Mouse (Mus musculus): ENCODE measurements around the gene Fibin.

Gene Fibin

DNA sequence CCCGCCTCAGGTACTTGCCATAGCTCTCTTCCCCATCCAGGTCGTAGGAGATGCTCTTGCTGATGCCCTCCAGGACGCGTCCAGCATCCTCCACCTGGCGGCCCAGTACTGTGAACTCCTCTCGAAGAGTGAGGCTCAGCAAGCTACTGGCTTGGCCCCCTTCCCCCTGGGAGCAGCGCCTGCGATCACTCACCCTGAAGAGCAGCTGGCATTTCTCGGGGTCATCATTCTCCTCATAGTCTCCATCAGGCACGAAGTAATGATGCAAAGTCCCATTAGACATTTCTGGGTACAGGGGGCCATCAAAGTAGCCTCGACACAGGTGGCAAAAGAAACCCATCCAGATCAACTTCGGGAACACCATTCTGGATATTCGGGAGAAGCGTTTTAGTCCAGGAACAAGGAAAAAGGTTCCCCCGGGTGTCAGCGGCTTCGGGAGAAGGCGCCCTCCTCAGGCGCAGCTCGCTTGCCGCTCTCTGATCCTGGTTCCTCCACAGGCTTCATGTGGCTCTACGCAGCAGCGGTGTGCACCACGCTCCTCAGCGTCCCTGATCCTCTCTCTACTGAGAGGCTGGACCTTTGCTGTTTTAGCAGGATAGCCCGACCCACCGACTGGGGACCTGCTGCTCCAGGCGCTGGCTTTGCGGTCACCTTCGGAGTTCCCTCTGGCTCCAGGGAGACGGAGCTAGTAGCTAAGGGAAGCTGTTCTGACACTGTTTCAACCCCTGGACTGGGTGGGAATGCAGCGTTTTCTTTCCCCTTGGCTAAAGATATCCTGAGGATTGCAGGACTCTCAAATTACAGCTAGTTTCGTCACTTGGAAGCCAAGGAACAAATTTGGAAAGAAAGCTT lies at the start of gene Fibin:
Gene Fibin (minus strand): TSS at position 752 of the 852 bp plus-strand sequence.
- DNase-seq = peak; percentile 61 to 79

DNA sequence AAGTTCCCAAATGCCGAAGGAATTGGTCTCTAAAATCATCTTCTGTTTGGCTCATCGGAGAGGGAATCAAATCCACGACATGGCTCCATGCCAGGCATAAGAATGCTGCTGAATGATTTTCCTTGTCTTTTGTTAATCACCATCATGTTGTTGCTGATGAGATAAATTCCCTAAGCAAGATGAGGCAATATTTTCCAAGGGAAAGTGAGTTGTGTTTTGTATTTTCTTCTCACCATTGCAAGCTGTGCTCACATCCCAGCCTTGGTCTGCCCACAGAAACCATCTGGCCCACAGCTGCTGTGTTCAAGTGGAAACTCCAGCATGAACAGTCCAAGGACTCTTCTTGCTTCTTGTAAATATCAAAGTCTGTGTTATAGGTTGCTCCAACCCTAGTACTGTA lies 48.4 kb upstream of the Fibin start:
- DNase-seq = no peak

DNA sequence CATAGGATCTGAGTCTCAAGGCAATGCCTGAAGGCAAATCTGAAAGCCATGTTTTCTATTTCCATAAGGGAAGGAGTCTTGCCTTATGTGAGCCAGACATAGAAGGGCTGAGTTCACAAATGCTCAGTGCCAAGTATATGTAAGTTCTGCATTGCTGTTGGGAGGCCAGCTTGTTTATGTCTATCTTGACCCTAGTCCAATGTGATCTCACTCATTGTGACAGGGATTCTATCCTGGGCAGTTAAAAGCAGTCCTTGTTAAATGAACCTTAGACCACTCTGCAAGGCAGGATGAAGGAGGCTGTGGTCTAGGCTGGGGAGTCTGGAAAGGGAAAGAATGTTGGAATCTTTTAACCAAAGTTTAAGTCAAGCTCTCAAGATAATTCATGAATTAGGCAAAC lies 45.8 kb upstream of the Fibin start:
- DNase-seq = no peak

DNA sequence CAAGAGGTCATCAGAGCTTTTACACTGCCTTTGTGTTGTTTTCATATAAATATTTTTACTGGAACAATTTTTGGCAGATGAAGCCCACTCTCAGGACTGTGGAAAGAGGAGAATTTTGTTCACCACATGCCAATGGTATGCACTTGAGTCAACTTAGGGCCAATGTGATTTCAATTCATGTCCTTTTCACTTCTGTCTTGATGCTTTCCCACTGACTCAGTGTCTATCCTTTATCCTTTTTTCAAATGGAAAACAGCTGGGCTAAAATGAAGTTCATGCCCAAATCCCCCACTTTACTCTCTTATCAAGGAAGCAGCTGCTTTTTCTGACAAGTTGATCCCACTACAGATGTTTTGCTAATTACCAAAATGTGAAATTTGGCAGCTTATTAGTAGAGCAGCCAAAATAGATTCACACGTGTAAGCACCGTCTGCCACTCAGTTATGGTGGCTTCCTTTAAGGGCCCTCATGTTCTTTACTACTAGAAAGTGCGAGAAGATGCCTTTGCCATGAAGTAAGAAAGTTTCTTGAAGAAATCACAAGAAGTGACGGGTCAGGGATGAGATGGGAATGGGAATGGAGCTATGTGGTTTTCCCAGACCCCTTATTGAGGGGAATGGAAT lies 29.8 kb upstream of the Fibin start:
- DNase-seq = no peak

DNA sequence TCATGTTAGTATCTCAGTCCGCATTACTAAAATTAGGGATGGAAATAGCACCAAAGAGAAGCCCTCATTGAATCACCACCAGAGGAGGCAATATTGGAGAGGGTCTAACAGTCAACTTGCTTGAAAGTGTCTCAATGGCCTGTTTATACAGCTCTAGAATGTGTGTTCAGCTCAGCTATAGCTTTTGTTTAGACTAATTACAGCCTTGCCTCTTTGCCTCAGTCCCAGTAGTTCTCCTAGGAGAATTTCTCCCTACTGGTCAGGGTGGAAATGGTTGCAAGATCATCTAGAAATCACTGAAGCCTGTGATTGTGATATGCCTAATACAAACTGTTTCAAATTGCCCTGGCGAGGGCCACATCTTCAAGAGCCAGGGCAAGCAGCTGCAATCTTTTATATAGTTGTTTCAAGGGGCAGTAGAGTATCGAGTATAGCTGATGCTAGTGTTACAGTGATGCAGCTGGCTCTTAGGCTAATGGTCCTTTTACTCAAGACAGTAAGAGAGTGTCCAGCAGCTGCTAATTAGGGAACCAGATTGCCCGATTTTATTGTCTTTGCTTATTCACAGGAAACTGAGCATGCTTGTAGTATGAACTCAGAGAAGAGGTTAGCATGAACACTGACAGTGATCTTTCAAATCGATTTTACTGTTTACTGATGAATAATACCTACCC lies 27.9 kb upstream of the Fibin start:
- DNase-seq = no peak

DNA sequence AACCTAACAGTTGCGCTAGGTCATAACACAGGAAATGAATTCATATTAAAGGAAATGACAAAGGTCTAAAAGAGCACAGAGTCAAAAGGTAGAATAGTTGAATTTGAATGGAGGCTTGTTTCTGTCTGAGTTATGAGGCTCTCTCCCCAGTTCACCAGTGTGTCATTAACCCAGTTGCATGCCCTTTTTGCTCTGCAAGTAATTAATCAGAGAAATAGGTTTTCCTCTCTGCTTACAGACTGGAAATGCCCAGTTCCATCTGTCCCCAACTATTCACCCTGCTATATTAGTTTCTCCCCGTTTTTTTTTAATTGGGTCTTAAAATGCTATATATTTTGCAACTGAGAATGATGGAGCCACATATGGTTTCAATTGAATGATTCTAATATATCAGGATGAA lies 16.8 kb upstream of the Fibin start:
- DNase-seq = no peak

DNA sequence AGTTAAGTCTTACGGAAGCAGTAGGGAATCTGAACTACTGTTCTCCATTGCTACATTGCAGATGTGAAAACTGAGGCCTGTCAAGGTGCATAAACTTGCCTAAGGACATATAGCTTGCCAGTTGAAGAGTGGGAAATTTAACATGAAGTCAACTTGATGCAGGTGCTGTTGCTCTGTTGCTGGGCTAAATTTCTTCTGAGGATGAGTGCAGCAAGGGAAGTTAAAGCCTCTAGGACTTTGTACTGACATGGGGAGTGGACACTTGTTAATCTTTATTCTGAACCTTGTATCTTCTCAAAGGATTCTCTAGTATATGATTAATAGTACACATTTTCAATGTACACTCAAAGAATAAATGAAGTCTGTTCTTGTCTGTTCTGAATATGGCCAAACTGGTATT lies 13.7 kb upstream of the Fibin start:
- DNase-seq = no peak

DNA sequence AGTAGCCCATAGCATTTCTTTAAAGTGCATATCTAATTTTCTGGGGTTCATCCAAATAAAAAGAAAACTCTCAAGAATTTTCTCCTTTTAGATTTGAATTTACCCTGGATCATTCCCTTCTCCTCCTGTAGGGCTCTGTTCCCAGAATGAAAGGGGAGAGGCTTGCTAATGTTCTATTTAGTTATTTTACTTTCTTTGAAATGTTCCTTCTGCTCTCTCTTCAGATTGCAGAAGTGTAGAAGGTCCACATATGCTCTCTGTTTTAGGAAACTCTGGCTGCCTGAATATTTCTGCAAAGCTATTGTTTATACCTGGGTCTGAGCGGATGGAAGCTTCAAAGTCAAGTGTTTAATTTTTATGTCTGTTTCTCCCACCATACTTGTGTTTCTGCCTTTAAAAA lies 12.5 kb upstream of the Fibin start:
- DNase-seq = no peak

DNA sequence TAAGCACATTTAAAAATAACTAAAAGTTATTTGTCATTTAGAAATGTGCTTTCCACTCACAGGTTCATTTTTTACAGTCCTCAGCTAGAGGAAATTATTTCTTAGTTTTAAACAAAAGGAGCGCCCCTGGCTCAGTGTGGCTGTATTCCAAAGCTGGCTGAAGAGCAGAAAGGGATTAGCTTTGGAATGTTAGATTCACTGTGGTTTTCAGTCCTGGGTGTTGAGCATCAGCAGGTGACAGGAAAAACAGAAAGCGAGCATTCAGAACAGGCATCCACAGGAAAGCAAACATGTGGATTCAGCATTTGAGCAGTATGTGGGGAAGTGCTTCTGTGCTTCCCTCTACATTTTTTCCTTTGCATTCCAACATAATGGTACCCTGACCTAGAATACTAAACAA lies 10.2 kb upstream of the Fibin start:
- DNase-seq = no peak

DNA sequence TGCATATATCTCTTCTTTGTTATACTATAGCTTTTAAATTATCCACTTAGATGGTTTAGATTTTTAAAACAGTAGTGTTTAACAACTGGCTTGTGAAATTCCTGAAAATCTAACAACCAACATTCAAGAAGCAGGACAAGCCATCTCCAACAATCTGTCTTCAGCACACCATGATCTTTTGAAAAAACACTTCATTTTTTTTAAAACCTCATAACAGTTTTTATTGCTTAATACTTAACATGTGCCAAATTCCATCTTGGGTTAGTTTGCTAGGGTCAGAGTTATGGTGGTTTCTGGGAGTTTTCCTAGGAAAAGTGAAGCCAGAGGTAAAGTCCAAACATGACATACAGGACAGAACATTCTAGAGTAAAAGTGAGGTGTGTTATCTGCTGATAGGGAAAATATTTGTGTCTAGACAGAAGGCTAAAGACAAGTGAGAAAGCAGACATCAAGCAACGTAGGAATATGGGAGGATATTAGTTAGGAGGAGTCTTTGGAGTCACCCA lies 4.5 kb upstream of the Fibin start:
- no peak for DNase-seq

DNA sequence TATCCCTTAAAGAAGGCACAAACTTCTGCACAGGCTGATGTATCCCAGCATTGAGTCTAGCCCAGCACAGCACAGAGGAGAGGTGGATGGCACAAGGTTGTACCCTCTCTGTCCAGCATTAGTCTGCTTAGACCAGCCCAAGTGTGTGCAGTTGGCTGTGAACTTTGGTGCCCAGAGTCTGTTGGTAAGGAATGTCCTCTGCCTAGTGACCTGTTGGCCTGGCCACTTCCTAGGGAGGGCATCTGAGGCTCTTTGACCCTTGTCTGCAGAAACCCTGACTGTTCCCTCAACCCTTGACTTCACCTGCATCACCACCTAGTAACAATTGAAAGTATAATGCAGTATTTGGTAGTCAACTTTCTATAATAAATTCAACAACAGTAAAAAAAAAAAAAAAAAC lies 2.4 kb upstream of the Fibin start:
- no peak for DNase-seq

DNA sequence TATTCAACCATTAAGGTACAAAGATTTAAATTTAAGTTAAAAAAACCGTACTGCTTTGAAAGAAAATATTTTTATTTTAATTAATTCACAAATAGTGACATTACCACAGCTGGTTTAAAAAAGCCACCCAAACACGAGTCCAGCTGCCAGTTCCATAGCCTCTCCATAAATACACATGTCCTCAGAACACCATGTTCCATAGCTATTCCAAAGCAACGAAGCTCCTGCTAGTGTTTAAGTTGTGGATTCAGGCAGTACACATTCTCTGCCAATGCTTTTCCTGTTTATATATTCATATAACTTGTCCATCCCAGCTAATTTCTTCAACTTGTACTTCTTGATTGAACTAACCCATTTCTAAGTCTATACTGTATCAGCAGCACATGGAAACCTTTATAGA lies 872 bp upstream of the Fibin start:
- DNase-seq = no peak

DNA sequence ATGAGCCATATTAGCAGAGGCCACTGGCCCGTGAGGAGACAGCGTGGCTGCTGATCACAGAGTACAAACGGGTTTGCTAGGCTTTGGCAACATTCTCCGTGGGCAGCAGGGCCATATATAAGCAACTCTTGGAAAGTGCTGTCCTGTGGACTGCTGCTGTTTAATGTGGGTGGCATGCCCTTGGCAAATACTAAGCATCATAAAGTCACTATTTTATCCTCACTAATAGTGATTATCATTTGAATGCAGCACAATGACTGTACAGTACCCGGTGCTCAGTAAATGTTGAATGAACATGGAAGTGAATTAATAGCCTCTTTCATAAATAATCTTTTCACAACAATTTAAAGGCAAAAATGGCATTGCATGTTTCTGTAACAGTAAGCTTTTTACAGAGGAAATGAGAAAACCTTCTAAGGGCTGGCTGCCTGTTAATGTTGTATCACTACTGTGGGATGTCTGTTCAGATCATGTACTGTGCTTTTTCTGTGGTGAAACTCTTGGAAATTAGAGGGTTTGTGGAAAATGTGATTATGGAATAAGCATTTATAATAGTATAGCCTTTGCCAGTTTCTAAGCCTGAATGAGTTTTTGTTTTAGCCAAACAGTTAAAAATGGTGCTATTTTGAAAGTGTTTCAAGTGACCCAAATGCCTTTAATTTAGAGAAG lies 9.5 kb downstream of the Fibin start:
- no peak for DNase-seq

DNA sequence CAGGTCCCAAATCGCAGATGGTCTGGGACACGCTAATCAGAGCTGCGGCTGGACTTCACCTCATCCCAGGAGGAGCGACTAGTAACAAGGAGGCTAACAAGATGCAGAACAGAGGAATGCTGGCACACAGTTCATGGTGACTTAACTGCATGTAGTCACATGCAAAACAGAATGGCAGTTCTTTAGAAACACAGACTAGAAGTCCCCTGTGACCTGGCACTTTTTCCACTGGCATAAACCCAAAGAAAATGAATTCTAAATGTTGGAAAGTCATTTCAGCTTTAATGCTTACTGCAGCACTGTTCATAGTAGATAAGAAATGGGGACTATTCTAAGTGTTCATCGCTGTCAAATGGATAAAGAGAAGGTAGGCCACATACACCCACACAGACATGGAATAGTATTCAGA lies 11.1 kb downstream of the Fibin start:
- DNase-seq = no peak

DNA sequence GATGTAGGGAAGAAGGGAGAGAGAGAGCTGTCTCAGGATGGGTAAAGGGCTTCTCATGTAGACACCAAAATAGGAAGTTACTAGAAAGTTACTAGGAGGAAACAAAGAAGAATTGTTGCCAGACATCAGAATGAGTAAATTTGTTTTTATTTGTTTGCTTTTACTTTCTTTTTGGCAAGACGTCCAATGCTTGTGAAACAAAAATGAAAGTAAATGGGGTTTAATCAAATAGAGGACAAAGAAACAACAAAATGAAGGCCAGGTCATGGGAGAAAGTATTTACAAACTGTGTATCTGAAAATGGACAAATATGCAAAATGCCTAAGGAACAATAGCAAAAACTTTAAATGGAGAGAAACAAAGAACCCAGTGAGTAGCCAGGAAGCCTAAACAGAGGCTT lies 11.6 kb downstream of the Fibin start:
- no peak for DNase-seq

DNA sequence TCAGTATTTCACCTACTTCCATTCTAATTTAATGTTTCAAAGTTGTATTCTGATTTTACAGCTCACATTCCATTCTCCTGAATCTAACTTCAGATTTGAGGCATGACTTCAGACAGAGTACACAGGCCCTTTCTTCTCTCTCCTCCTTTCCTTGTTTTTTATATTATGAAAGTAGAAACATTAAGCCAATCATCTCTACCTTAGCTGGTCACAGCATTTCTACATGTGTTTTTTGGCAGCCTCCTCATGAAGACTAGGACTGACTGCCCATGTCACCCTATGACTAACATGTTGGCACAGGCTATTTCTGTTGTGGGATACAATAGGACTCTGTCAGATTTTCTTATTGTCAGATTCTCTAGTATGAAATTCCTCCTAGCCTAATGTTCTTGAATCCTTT lies 34.0 kb downstream of the Fibin start:
- no peak for DNase-seq

DNA sequence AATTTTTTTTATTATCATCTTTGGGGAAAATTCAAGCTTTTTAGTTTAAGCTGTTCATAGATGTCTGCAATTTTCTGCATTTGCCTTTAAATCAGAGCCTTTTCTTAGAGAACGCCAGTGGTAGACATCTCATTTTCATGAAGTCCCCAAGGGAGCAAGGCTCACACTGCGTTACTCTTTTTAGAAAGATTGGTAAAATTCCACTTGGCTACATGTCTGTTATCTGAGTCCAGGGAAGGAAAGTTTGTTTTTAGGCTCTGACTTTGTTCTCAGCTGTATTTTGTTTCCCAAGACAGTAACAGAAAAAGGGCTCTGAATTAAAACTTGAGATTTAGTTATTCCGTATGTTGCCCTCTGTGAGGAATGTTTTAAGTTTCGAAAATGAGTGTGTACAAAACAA lies 43.0 kb downstream of the Fibin start:
- no peak for DNase-seq

DNA sequence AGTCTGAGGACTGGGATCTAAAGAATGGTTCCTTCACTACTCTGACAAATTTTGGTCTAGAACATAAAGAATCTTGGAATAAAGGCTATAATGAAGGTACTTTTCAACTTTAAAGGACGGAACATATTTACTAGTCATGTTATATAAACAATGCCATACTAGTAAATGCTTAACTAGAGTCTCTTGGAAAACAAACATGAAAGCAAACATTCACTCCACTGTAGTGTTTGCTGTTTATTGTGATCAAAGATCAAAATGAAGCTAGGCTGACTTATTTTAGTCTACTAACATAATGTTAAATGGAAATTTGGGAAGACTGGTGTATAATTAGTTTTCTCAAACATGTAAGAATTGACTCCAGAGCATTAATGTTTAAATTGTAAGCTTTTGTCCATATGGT lies 43.7 kb downstream of the Fibin start:
- DNase-seq = no peak

DNA sequence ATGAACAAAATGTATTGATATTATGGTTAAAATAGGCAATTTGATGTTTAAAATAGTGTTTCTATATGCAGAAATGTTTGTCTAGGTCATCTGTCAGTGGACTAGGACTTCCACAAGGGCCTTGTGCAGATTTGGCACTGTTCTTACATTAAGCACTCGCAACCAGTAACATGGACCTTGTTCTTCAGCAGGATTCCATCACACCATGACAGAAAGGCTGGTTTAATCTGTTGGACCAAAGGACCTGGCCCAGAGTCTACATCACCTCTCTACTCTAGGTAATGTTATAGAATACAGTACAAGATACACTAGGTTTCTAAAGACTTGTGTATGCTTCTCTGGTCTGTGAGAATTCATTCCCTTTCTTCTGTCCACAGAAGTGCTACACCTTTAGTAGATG lies 44.3 kb downstream of the Fibin start:
- no peak for DNase-seq

DNA sequence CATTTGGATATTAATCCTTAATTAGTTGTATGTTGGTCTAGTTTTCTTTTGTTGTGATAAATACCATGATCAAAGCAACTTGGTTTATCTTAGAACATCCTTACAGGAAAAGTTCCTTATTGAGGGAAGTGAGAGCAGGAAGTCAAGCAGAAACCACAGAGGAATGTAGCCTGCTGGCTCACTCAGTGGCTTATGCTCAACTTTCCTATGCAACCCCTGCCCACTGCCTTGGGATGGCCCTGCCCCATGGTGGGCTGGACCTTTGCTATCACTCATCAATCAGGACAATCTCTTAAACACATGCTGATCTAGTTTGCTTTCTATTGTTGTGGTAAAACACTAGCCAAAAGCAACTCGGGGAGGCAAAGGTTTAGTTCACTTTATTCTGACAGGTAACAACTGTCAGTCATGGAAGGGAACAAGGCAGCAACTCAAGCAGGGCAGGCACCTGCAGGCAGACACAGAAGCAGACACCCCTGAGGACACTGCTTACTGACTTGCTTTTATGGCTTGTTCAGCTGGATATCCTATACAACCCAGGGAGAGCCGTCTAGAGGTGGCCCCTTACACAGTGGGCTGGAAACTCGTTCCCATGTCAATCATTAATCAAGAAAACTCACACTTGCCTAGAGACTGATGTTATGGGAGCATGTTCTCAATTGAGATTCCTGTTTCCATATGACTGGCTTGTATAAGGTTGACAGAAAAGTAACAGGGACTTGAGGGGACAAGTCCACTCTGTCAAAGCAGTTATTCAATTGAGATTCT lies 46.7 kb downstream of the Fibin start:
- no peak for DNase-seq

DNA sequence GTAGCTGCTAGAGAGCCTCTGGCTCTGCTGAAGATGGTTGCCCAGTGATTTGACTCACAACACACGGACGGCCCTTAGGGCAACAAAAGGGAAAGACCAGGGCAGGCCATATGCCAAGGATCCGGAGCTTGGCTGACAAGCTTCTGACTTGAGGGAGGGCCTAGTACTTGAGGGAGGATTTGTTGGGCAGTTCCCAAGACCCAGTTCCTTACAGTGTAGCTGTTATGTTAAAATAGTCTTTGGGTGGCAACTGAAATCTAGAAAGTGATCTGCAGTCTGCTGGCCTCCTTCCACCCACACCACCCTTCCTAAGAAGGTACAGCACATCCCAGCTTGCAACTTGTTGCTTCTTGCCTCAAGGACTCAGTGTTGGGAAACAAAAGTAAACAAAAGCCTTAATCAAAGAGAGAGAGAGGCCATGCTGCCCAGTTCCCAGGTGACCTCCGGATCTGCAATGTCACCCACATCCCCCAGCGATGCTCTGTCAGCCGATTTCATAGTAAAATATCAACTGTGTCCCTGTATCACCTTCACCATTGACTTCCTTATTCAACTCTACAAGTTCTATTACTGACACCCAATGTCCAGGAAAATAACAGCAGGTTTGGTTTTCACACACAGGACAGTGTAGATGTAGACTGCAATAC lies 48.4 kb downstream of the Fibin start, which contains the start of gene Bbox1:
Gene Bbox1 (minus strand): TSS at position 52 of the 647 bp plus-strand sequence.
- no peak for DNase-seq

DNA sequence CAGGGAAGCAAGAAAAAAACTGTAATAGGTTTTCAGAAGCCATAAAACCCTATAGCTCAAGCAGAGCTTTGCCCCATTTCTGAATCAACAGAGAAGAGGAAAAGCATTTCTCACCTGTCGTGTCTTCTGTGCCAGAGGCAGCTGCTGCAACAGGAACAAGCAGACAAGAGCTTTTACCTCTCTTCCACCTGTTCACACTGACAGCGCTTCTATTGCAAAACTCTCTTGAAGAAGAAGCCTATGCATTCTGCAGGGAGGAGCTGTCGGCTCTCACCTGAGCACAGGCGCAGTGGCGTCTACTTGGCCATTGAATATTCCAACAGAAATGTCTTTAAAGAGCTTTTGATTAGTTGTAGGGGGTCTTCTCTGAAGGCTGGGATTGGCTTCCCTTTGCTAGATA lies 48.9 kb downstream of the Fibin start:
- DNase-seq = no peak

Data from kidney, postnatal 4 days (tissue).